Mouse (Mus musculus): ENCODE data around the gene Ulk4.
"Not testable (repeated sequence)": the region's sequence is repeated elsewhere in the genome, so short reads cannot be mapped to it uniquely, and the experiment has no call there.

Gene Ulk4

DNA sequence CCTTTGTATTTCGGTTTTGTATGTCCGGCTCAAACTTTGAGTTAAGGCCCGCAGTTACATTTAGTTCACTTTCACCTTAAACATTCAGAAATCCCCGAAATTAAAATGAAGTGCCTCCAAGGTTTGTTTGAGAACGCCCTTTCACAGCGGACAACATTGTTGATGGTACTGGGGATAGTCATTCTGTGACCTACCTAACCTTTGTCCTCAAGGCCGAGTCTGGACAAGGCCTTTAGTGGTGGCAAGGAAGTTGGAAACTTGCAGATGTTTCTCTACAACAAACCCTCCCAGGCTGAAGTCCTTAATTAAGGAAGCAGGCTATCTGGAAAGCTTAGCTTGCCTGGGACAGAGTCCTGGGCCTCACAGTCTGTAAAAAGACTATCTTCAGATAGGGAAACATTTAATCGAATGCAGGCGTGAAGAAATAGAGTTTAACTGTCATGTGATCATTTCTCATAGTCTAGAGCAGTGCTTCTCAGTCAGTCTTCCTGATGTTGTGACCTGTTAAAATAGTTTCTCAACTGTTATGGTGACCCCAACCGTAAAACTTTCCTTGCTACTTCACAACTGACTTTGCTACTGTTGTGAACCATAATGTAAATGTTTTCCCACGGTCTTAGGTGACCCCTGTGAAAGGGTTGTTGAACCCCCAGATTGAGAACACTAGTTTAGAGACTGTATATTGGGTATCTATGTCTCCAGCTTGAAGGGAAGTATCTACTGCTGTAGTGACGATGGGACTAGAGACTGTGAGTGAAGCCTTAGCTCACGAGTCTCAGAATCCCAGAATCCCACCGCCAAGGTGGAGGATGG, 342.0 kb downstream of the Ulk4 start:
- no peak for DNase-seq (ENCODE audit: low spot score in 2 of 2)

DNA sequence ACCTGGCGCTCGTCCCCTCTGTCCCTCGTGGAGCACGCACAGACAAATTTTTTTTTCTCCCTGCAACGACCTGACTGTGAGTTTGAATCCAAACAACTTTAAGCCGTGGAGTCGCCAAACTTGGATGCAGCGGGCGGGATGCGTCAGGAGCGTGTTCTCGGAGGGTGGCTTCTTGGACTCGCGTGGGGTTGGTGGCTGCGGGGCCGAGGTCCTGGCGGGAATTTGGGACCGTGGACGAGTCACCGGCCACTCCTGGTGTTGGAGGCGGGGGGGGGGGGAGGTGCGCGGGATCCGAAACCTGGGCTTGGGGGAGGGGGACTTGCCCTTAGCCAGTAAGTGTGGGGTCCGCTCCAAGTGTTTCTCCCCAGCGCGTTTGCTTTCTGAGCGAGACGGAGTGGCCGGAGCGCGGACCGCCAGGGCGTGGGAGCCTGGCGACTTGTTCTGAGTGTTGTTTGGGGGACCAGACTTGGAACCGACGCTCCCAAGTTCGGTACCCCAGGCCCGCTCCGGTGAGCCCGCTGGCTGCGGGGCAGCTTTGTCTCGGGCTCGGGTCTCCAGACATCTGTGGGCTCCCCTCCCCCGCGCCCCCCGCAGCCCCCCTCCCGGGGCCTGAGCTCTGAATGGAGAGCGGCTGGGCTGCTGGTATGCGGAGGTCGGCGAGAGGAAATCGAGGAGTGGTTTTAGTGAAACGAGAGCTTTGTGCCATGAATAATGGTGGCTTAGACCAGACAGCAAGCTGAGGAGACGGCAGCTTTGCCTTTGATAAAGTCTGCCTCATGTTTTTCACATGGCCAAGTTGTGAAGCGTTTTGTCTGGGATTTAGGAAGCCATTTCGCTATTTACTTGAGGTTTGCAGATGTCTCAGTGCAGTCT, 342.9 kb downstream of the Ulk4 start:
- DNase-seq (ENCODE audit: low spot score in 2 of 2) = peak in 1 of 2 experiments; percentile 29

DNA sequence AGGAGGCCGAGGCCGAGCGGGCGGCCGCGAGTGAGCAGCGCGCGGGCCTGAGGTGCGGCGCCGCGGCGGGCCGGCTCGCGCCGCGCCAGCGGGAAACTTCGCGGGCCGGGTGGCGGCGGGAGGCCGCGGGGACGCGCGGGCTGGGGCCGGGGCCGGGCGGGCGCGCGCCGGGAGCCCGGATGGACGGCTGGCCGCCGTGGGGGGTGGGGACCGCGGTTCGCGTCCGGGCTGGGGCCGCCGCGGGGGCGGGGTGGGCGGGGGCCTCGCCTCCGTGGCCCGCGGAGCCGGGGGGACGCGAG, 343.5 kb downstream of the Ulk4 start:
- DNase-seq (ENCODE audit: low spot score in 2 of 2) = no peak

DNA sequence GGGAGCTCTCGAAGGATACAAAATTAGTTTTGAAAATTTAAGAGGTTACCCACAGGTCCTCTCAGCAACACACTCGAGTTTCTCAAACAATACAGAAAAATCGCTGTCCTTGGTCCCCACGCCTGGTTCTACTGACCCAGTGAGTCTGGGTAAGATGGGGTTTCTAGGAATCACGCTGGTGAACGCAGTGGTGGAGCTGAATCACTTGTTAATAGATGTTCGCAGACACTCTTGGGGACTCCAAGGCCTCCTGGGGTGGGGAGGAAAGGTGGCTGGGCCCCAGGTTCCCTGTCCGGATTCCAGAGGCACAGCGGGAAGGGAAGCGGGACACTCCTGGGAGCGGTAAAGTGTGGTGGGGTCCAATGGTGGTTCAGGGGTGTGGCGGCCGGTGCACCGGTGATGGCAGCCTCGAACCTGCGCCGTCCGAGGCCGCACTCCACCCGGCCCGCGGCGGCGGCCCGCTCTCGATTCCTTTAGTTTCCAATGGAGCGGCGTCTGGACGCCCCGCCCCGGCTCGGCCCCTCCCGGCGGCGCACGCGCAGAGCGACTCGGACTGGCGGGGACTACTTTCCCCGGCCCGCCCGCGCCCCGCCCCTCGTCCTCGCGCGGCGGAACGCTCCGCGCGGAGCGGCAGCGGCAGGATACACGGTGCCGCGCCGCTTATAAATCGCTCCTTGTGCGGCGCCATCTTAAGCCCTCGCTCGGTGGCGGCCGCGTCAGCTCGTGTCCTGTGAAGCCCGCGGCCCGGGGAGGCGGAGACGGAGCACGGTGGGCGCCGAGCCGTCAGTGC, 344.0 kb downstream of the Ulk4 start:
- DNase-seq (ENCODE audit: low spot score in 2 of 2) = peak; percentile 94 to 97

DNA sequence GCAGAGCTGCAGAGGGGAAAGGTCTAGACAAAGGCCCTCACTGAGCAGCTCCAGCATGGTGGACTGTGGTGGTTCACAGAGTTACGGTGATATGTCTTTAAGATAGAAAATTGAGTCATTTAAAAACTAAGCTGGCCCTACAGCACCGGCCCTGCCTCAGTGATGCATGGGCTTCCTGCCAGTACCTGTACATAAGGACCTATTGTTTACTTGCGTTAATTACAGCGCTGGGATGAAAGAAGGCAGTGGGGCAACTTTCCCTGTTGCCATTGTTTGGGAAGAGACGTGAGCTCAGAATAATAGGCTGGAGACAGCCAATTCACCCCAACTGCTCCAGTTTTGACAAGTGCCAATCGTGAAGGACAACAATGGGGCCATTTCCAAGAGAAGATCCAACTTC, 344.6 kb downstream of the Ulk4 start:
- DNase-seq (ENCODE audit: low spot score in 2 of 2) = no peak

DNA sequence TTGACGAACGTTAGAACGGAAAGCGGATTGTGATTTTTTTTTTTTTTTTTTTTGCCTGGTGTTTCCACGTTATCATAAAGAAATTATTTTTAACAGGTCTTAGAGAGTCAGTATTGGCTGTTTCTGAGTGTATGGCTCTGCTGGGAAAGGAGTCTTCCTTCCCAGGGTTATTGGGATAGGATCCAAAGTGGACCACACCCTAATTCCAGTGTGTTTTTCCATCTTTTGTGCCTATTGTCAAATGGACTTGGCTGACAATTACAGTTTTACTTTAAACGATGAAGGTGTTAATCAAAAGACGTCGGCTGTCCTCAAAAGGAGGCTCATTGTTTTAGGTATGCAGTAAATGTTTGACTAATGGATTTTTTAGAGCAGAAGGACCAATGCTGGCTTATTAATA, 346.2 kb downstream of the Ulk4 start:
- no peak for DNase-seq (ENCODE audit: low spot score in 2 of 2)

DNA sequence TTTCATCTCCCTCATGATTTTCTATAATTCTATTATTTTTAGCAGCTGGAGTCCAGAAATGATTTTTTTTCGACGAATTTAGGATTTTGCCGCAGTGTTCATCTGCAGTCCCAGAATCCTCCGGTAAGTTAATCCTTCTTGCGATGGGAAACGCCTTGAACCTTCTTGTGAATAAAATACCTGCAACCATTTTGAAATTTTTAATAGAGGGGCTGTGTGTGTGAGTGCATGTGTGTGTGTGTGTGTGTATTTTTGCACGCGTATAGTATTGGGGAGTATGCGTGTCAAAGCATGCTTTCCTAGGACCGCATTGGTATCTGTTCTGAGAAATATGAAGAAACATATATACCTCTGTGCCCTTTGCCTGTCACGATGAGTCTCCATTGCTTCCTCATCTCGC, 347.0 kb downstream of the Ulk4 start:
- DNase-seq (ENCODE audit: low spot score in 2 of 2) = no peak

DNA sequence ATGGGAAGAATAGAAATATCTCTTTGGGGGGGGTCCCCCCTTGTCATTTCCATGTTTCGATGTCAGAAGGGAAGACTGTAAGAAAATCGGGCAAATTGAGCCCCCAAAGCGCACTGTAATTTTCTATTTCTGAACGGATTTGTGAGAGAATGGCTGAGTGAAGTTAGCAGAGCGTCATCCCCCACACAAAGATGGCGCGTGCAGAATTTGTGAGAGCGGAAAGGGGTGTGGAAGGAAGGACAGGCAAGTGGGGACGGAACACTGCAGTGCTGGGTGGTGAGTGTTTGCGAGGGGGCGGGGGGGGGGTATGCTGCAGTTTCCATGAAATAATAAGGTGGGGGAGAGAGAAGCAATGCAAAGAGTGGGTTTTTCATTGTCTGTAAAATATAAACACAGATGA, 347.9 kb downstream of the Ulk4 start, which contains the start of gene Ctnnb1:
Ctnnb1 (plus strand) TSS at position 136 of the 400 bp plus-strand sequence.
- no peak for DNase-seq (ENCODE audit: low spot score in 2 of 2)

DNA sequence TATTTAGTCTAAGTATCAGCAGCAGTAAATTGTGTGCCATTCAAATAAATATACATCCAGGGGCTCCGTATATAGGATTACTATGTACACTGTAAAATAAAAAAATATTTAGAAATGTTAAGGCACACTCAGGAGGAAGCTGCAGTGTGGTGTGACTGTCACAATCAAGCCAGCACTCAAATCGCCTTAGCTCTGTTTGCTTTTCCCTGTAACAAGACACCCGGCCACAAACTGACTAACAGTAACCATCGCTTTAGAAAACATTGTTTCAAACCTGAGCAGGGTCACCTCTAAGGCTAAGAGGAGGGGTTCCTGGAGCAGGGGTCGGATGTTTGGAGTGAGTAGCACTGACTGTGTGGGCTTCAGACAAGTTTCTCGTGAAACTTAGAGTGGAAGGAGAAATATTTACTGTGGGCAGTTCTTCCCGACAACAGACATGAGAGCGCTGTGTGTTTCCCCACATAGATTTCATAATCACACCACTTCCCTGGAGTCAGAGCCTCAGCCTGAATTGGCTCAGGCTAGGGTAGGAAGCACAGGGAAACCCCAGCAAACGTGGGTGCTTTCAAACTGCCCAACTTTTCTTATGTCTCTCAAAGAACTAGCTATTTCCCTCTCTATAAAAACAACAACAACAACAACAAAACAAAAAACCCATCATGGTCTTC, 349.9 kb downstream of the Ulk4 start:
- DNase-seq (ENCODE audit: low spot score in 2 of 2) = no peak

DNA sequence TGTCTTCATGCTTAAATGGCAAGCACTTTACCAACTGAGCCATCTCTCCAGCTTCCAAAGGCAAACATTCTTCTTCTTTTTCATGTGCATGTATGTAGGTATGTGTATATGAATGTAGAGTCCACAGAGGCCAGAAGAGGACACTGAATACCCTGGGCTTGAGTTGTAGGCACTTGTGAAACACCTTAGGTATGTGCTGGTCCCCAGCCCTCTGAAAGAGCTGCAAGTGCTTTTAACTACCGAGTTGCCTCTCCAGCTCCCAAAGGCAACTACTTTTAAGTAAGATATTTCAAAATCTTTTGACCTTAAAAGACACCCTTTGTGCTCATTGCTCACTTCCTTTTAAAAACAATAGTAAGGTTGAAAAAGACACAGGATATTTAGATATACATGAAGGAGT, 350.9 kb downstream of the Ulk4 start:
- no peak for DNase-seq (ENCODE audit: low spot score in 2 of 2)

DNA sequence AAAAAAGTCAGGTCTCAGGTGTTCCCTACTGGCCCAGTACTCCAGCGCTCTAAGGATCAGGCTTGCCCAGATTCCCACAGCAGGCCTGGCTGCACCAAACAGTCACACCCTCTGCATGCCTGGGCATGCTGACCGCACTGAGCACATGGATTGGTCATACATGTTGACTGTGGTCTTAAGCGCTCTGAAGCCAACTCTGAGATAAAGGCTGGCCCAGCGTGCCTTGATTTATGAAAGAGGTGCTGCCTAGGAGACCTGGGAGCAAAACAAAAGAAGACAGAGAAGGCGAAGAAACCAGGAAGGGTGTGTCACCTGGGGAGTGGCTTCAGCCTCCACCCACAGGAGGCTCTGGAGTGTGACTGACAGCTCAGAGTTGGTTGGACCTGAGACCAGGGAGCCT, 357.9 kb downstream of the Ulk4 start:
- DNase-seq (ENCODE audit: low spot score in 2 of 2) = no peak

DNA sequence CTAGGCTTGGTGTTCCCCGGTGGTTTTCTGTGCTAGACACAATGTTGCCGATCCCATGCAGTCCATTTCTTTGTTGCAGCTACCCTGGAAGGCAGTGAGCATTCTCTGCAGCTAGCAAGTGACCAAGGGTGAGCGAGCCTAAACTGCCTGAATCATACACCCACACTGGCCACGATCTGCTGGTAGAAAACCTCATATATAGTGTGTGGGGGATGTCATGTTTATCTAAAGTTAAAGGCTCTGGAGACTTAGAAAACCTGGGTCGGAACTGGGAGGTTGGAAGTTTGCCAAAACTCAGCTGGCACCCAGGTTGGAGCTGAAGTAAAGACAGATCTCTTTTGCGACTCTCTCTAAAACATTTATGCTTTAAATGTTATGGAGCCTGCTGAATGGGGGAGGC, 358.4 kb downstream of the Ulk4 start:
- no peak for DNase-seq (ENCODE audit: low spot score in 2 of 2)

DNA sequence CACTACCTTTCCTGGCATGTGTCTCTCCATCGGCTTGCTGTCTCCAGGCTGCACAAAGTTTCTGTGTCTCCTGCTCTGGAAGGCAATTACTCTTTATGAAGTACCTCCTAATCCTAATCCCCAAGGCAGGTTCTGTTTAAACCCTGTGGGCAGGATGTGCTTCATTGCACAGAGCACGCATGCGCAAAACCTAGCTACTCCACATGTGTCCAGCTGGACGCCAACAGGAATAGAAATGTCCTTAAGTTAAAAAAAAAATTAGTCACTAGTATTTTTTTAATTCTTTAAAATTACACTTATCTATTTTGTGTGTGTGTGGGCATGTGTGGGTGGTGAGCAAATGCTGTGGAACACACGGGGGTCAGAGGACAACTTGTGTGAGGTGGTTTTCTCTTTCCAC, 358.8 kb downstream of the Ulk4 start:
- DNase-seq (ENCODE audit: low spot score in 2 of 2) = no peak

DNA sequence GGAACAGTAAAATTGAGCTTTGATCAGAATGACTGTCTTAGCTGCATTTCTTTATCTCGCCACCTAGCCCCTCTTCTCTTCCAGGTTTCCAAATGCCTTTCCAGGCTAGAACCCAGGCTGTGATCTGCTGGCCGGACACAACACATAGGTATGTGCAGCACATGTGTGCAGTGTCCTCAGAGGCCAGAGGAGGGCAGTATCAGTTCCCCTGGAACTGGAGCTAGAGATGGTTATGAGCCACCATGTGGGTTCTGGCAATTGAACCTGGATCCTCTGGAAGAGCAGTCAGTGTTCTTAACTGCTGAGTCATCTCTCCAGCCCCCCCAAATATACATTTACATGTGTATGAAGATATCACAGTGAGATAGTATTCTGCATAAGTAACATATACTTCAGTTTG, 359.4 kb downstream of the Ulk4 start:
- DNase-seq (ENCODE audit: low spot score in 2 of 2) = not testable (repeated sequence)

DNA sequence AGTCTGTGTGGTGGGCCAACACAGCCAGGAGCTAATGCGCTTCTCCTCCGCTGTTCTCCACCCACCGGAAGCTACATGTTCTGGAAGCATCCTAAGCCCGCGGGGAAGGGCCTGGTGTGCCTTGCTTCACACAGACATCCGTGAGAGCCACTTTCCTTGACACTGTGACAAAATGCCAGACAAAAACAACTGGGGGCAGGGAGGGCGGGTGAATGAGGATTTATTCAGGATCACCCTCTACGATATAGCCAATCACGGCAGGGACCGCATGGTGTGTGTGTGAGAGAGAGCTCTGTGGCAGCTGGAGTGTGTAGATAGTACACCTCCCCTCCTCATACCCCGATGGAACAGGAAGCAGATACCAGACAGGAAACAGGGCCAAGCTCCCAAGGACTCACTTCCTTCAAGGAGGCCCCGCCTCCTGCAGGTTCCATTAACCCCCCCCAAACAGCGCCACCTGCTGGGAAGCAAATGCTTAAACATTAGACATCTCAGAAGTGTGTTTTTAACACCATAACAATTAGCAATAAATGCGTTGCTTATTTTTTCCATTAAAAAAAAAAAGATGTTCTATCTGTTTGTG, 362.0 kb downstream of the Ulk4 start:
- DNase-seq (ENCODE audit: low spot score in 2 of 2) = peak; percentile 42 to 63

DNA sequence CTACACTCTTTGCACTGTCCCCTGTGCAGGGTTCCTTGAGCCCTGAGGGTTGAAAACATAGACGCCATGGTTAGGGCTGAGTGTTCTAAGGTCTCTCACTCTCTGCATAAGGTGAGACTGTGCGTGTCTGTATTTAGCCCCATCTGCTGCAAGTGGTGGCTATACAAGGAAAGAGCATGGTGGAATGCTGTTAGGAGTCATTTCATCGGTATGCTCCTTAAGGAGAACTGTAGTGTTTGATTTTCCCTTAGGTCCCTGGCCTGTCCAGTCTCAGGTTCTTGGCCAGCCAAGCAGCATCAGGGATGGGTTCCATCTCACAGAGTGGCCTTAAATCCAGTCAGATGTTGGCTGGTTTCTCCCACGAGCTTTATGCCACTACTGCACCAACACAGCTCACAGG, 362.6 kb downstream of the Ulk4 start:
- no peak for DNase-seq (ENCODE audit: low spot score in 2 of 2)

DNA sequence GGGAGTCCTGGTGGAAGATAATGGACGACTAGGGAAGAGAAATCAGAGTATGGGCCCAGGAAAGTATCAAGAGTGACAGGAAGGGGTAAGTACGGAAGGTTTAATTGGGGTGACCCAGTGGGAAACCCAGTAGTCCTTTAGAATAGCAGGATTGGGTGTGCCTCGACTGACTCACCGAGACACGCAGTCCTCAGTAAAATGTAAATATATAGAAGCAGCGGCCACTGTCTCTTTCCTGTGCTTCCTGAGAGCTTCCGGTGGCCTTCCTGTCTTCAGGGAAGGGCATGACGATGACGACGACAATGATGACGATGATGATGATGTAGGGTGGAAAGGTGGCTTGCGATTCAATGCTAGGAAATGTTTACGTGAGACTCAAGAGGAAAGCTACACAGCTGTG, 363.8 kb downstream of the Ulk4 start:
- DNase-seq (ENCODE audit: low spot score in 2 of 2) = no peak

DNA sequence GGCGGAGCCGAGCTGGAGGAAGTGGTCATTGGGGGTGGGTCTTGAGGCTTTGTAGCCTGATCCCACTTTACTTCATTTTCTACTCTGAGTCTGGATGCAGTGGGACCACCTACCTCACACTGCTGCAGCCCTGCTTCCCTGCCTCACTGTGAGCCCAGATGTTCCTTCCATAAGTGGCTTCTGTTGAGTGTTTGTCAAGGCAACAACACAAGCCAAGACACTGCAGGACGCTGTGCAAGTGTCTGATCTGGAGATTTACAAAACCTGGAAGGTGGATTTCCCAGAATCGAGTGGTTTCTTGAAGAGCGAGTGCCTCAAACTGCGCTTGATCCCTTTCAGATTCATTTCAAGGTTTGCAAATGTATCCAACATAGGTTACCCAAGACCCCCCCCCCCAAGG, 368.5 kb downstream of the Ulk4 start:
- DNase-seq (ENCODE audit: low spot score in 2 of 2) = no peak

Data from natural killer cell, adult 2 months (primary cell).